Mouse (Mus musculus): ENCODE results near the gene Try4. TPM values are rescaled to one million over a fixed set of nuclear protein-coding genes. Genes with fewer than 3 reads are reported as not detected.

The Try4 gene
- not detected in 2 replicates for polyA plus RNA-seq (2012)

DNA sequence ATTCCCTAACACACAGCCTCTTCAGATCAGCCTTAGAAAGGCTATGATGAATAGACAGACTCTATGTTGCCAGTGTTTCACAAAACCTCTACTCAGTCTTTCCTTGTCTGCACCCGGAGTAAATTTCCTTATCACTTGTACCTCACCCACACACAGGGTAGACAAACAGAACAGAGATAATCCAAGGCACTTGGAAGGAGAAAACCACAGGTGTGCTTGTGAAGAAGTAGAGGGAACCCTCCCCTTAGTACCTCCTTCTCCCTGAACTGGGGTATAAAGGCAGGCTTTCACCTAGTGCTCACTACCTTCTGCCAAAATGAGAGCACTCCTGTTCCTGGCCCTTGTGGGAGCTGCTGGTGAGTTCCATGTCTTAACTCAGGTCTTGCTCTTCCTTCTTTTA is at the start of gene Try4:
TSS of gene Try4 (plus strand) at position 301 of the 400 bp plus-strand sequence.

DNA sequence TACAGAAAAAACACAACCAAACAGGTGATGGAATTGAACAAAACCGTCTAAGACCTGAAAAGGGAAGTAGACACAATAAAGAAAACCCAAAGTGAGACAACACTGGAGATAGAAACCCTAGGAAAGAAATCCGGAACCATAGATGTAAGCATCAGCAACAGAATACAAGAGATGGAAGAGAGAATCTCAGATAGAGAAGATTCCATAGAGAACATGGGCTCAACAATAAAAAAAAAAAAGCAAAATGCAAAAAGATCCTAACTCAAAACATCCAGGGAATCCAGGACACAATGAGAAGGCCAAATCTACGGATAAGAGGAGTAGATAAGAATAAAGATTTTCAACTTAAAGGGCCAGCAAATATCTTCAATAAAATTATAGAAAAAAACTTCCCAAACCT is 14.7 kb downstream of the Try4 start, which contains the start of gene Try5:
TSS of gene Try5 (minus strand) at position 101 of the 400 bp plus-strand sequence.

DNA sequence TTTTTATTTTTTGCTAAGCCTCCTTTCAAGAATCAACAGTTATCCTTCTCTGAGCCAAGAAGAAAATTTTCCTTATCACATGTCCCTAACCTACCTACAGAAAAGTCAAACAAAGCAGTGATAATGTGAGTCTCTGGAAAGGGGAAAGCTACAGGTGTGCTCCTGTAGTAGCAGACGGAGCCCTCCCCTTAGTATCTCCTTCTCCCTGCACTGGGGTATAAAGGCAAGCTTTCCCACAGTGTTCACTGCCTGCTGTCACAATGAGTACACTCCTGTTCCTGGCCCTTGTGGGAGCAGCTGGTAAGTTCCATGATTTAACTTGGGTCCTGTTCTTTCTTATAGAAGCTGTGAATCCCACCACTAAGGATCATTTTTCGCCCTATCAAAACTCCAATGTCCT is 51.9 kb downstream of the Try4 start, which contains the start of gene Try10:
TSS of gene Try10 (plus strand) at position 174 of the 400 bp plus-strand sequence.

Other genes with a start within 250 kb of the Try4 start
- not detected in 2 replicates for gene Try5, start 14.6 kb downstream of the Try4 start, polyA plus RNA-seq (2012)
- not detected in 2 replicates for gene Try10, start 51.8 kb downstream of the Try4 start, polyA plus RNA-seq (2012)
- not detected in 2 replicates for gene Prss3, start 75.4 kb downstream of the Try4 start, polyA plus RNA-seq (2012)
- gene Gm5771, start 90.1 kb downstream of the Try4 start, polyA plus RNA-seq (2012), result not detected in 2 replicates
- not detected in 2 replicates for gene Gm10334, start 143.9 kb downstream of the Try4 start, polyA plus RNA-seq (2012)
- gene Prss1, start 156.7 kb downstream of the Try4 start, polyA plus RNA-seq (2012), result not detected in 2 replicates
- 0.11 TPM in 1 of 2 replicates, not detected in the other for gene Prss2, start 219.5 kb downstream of the Try4 start, polyA plus RNA-seq (2012)

Measured in megakaryocyte-erythroid progenitor cell, adult 5 weeks (primary cell).